Mouse (Mus musculus) midbrain, embryonic 11.5 days (tissue): ENCODE data around the gene Spon1. TPM values are rescaled to one million over a fixed set of nuclear protein-coding genes. Genes with fewer than 3 reads are reported as not detected.
A peak's percentile ranks its signal among the peaks of the same experiment; 100 is the strongest.

Experiments
- ATAC-seq: fragments of 200-750 bp; cut with Nextera tagmentation; 2 replicates; pipeline ENCODE4 v1.8.0; 2017; ENCODE audit warnings: moderate TSS enrichment, moderate library complexity; ENCODE audit not compliant: low FRiP score
- DNase-seq: peaks from one replicate; pipeline ENCODE4 v3.0.0; 2015; ENCODE audit warnings: low spot score; ENCODE audit errors: missing footprints
- H3K27ac ChIP-seq: fragments of 300-500 bp; sonication (generic); 2 replicates; pipeline ENCODE4 v1.5.1; 2014; ENCODE audit warnings: low read depth, low read length
- H3K27me3 ChIP-seq: fragments of 300-500 bp; sonication (generic); 2 replicates; pipeline ENCODE4 v1.6.1; 2014; ENCODE audit warnings: mild to moderate bottlenecking, low read length, moderate library complexity, mixed read lengths; ENCODE audit not compliant: control insufficient read depth, insufficient read depth
- H3K36me3 ChIP-seq: fragments of 300-500 bp; sonication (generic); 2 replicates; pipeline ENCODE4 v1.6.1; 2014; ENCODE audit warnings: mild to moderate bottlenecking, low read length, moderate library complexity, mixed read lengths; ENCODE audit not compliant: control insufficient read depth, insufficient read depth
- H3K4me1 ChIP-seq: fragments of 300-500 bp; sonication (generic); 2 replicates; pipeline ENCODE4 v1.6.1; 2014; ENCODE audit warnings: low read length; ENCODE audit not compliant: control insufficient read depth, insufficient read depth
- H3K4me2 ChIP-seq: fragments of 300-500 bp; sonication (generic); 2 replicates; pipeline ENCODE4 v1.6.1; 2014; ENCODE audit warnings: mild to moderate bottlenecking, moderate library complexity
- H3K4me3 ChIP-seq: fragments of 300-500 bp; sonication (generic); 2 replicates; pipeline ENCODE4 v1.5.1; 2014; ENCODE audit warnings: low read depth, low read length
- H3K9ac ChIP-seq: fragments of 300-500 bp; sonication (generic); 2 replicates; pipeline ENCODE4 v1.6.1; 2014; ENCODE audit warnings: low read length
- H3K9me3 ChIP-seq: fragments of 300-500 bp; sonication (generic); 2 replicates; pipeline ENCODE4 v1.6.1; 2016; ENCODE audit warnings: low read length; ENCODE audit not compliant: control insufficient read depth
- WGBS: fragments of 180-500 bp; shearing (Covaris S2); extraction: QIAGEN DNeasy Blood & Tissue Kit; methylation state at CpG from one replicate; pipeline ENCODE4 v1.1.7; 2014; 5-methylcytosine and 5-hydroxymethylcytosine counted together
- polyA plus RNA-seq: library from polyadenylated mRNA; unstranded; fragments of >200 nt; fragmentation: Nextera tagmentation; extraction: Ambion mirVana; gene quantifications from 2 replicates; pipeline ENCODE4 v1.2.1, GENCODE M21; 2014

Spon1 gene
- polyA plus RNA-seq, 1 experiment from 2014 or later = 61.3 TPM

DNA sequence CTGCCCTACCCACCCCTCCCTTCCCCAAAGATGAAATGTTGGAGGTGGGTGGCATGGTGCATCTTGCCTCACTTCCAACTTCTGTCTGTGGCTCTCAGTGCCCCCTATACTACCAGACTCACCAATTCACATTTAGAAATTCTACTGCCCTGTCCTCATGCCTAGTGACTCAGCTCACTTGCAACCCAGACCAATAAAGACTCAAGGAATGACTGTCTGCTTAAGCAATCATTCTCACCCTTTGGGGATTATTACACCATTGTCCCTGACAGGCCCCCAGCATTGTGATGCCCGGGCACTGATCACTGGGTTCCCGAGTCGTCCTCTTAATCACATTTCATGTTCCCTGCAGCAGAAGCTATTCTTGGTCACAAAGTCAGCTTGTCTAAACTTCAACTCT lies 57.2 kb downstream of the Spon1 start:
- Histone ChIP-seq H3K27me3 (peaks cover 2% of the 10 kb centered on the region; the same call in 1 of the 2 replicates), H3K36me3 (no peaks in the 10 kb centered on the region), H3K9ac (no peak overlapping the region), H3K27ac (no peak overlapping the region), H3K4me2 (no peak overlapping the region), H3K4me3 (no peak overlapping the region), H3K9me3 (no peaks in the 10 kb centered on the region), H3K4me1 (peaks cover 12% of the 10 kb centered on the region; the same call in 1 of the 2 replicates)
- DNase-seq (no peak), ATAC-seq (no peak)
- WGBS = 24% methylated on average over 3 of the region's 3 CpGs

DNA sequence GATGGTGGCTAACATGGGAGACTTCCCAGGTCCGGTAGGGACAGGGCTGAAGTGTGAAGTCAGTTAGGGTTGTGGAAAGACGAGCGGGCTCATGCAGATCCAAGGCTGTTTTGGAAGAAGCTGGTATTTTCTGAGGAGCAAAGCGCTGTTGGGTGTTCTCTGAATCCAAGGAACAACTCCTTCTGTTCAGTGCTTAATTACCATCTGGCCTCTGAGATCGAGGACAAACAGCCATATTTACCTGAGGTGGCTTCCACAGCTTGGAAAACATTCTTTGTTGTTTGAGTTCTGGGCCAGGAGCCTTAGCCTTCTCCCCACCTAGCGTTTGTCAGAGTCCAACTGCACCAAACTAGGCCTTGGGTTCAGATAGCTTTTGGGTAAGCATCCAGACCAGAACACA lies 58.9 kb downstream of the Spon1 start:
- no peak overlapping the region for H3K4me3 ChIP-seq
- ATAC-seq = no peak
- WGBS = 92% methylated on average over 6 of the region's 6 CpGs
- H3K36me3 ChIP-seq = no peaks in the 10 kb centered on the region
- no peaks in the 10 kb centered on the region for H3K9me3 ChIP-seq
- peaks cover 2% of the 10 kb centered on the region; the same call in 1 of the 2 replicates for H3K27me3 ChIP-seq
- no peak for DNase-seq
- peaks cover 13% of the 10 kb centered on the region; the same call in 1 of the 2 replicates for H3K4me1 ChIP-seq
- H3K9ac ChIP-seq = no peak overlapping the region
- H3K4me2 ChIP-seq = no peak overlapping the region
- no peak overlapping the region for H3K27ac ChIP-seq

DNA sequence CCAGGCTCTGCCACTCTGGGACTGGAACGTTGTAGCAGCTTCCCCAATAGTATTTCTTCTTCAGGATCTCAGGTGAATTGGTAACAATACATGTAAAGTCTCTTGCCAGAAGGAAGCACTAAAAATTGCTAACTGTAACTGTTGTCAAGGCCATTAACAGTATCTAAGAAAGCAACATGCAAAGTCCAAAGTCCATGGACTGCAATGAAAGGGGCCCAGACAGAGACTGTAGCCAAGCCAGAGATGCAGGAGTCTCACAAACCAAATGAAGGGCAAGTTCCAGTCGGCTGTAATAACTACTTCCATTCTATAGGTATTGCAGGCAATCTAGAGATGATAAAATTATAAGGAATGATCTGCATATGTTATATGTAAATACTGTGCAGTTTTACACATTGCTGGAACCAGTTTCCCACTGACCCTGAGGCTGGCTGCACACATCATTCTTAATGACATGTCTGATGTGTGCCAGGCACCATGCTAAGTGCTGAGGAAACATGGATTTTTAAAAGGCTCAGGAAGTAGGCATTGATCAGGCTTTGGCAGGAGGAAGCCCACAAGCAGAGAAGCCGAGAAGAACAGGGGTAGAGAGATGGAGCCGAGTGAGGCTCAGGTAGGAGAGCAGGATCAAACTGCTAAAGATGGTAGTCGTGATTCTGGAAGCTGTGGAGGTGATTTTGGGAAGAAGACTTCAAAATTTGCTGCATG lies 59.9 kb downstream of the Spon1 start:
- Histone ChIP-seq H3K36me3 (no peaks in the 10 kb centered on the region), H3K27me3 (peaks cover 2% of the 10 kb centered on the region; the same call in 1 of the 2 replicates), H3K9me3 (no peaks in the 10 kb centered on the region), H3K9ac (no peak overlapping the region), H3K4me3 (no peak overlapping the region), H3K27ac (no peak overlapping the region), H3K4me2 (no peak overlapping the region), H3K4me1 (peaks cover 13% of the 10 kb centered on the region; the same call in 1 of the 2 replicates)
- no peak for ATAC-seq
- 47% methylated on average over 5 of the region's 5 CpGs for WGBS
- DNase-seq = no peak

DNA sequence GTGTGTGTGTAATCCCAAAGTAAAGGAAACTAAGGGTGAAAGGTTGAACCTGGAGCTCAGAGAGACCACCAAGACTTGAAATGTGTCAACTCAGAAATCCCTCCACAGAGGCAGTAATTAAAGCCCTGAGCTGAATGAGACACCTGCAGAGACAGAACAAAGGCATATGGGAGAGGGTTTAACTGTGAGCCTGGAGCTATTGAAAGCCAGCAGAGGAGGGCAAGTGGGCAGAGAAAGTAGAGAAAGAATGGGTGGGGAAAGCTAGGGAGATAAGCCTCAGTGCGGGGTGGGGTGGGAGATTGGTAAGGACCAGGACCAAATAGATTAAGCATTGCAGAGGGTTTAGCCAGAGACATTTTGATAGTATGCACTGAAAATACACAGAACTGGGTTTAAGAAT lies 60.7 kb downstream of the Spon1 start:
- Histone ChIP-seq H3K4me3 (no peak overlapping the region), H3K27me3 (peaks cover 2% of the 10 kb centered on the region; the same call in 1 of the 2 replicates), H3K9ac (no peak overlapping the region), H3K36me3 (no peaks in the 10 kb centered on the region), H3K4me2 (no peak overlapping the region), H3K4me1 (peaks cover 13% of the 10 kb centered on the region; the same call in 1 of the 2 replicates), H3K27ac (no peak overlapping the region), H3K9me3 (no peaks in the 10 kb centered on the region)
- no peak for DNase-seq
- peak; percentile 61 for ATAC-seq
- WGBS = 17% methylated on average over 1 of the region's 1 CpGs

DNA sequence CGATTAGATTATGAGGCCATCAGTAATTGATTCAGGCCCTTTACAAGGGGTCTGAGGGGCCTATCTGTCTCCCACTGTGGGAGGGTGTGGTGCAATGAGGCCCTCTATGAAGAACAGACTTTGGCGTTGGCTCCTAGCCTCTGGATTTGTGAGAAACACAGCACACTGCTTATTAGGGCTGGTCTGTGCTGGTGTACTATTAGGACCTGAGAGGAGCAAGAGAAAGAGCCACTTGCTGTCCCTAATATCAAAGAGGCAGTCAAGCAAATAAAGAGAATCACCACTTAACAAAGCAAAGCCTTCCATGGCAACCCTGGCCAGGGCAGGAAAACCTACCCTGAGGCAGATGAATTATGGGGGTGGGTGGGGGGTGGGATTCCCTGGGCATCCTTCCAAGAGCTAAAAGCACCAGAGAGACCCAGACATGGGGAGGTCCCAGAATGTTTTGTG lies 62.3 kb downstream of the Spon1 start:
- H3K36me3 ChIP-seq = no peaks in the 10 kb centered on the region
- H3K9me3 ChIP-seq = no peaks in the 10 kb centered on the region
- H3K4me3 ChIP-seq = no peak overlapping the region
- WGBS = 12% methylated on average over 2 of the region's 2 CpGs
- DNase-seq (no peak), ATAC-seq (peak; percentile 65)
- no peak overlapping the region for H3K27ac ChIP-seq
- peaks cover 13% of the 10 kb centered on the region; the same call in 1 of the 2 replicates for H3K4me1 ChIP-seq
- H3K9ac ChIP-seq = no peak overlapping the region
- peaks cover 2% of the 10 kb centered on the region; the same call in 1 of the 2 replicates for H3K27me3 ChIP-seq
- no peak overlapping the region for H3K4me2 ChIP-seq

- H3K27ac ChIP-seq = no peak overlapping the region
- 36% methylated on average over 2 of the region's 2 CpGs for WGBS
- H3K9me3 ChIP-seq = no peaks in the 10 kb centered on the region
- peak; percentile 22; the same call in 1 of the 2 replicates for ATAC-seq
- H3K36me3 ChIP-seq = no peaks in the 10 kb centered on the region
- H3K27me3 ChIP-seq = peaks cover 2% of the 10 kb centered on the region; the same call in 1 of the 2 replicates
- H3K4me2 ChIP-seq = no peak overlapping the region
- peaks cover 13% of the 10 kb centered on the region; the same call in 1 of the 2 replicates for H3K4me1 ChIP-seq
- no peak for DNase-seq
- no peak overlapping the region for H3K4me3 ChIP-seq
- no peak overlapping the region for H3K9ac ChIP-seq
Observed at GRCm38 (mm10) chr7:113828576-113828975, 62.8 kb downstream of the Spon1 start.

DNA sequence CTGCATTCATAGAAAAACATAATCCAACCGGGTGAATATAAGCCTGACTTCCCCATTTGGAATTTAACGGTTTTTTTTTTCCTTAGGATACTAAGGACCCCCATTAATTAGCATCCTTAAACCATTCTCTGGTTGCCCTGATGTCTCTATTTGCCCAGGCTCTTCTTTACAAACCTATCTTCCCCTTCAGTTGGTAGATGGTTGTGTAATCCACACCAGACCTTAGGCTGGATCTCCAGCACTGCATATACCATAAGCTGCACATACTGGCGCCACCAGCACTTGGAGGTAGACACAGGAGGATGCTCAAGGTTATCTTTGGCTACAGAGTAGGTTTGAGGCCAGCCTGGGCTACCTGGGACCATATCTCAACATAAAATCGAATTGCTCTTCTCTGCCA lies 71.4 kb downstream of the Spon1 start:
- H3K4me1 ChIP-seq = no peaks in the 10 kb centered on the region
- H3K9ac ChIP-seq = no peak overlapping the region
- no peaks in the 10 kb centered on the region for H3K36me3 ChIP-seq
- no peaks in the 10 kb centered on the region for H3K9me3 ChIP-seq
- ATAC-seq = no peak
- H3K4me2 ChIP-seq = no peak overlapping the region
- H3K4me3 ChIP-seq = no peak overlapping the region
- DNase-seq = no peak
- no peak overlapping the region for H3K27ac ChIP-seq
- WGBS = 92% methylated on average over 4 of the region's 4 CpGs
- no peaks in the 10 kb centered on the region for H3K27me3 ChIP-seq

DNA sequence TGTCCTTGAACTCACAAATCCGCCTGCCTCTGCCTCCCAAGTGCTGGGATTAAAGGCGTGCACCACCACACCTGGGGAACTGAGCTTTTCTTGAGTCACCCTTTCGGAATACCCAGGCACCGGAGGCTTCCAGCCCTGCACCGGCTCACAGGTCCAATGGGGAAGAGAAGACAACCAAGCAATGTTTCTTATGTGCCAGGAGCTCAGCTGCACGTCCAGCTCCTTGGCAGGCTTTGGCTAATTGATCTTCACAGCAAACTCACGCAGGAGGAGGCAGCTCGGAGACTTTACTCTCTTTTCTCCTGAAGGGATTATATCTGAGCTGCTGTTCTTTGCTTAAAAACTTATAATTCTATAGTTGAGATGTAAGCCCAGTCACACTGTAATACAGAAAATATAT lies 73.6 kb downstream of the Spon1 start:
- Histone ChIP-seq H3K4me3 (no peak overlapping the region), H3K4me1 (no peaks in the 10 kb centered on the region), H3K27ac (no peak overlapping the region), H3K9ac (no peak overlapping the region), H3K36me3 (no peaks in the 10 kb centered on the region), H3K9me3 (no peaks in the 10 kb centered on the region), H3K27me3 (no peaks in the 10 kb centered on the region), H3K4me2 (no peak overlapping the region)
- 88% methylated on average over 8 of the region's 8 CpGs for WGBS
- peak; percentile 69 for DNase-seq
- ATAC-seq = no peak

- no peak overlapping the region for H3K4me3 ChIP-seq
- H3K4me1 ChIP-seq = no peaks in the 10 kb centered on the region
- WGBS = 92% methylated on average over 2 of the region's 2 CpGs
- no peaks in the 10 kb centered on the region for H3K9me3 ChIP-seq
- H3K36me3 ChIP-seq = no peaks in the 10 kb centered on the region
- H3K27ac ChIP-seq = no peak overlapping the region
- no peak overlapping the region for H3K9ac ChIP-seq
- H3K4me2 ChIP-seq = no peak overlapping the region
- H3K27me3 ChIP-seq = no peaks in the 10 kb centered on the region
- DNase-seq (peak; percentile 61), ATAC-seq (no peak)
Observed at GRCm38 (mm10) chr7:113841521-113841920, 75.7 kb downstream of the Spon1 start.
